In genomic region chr11:62366879-62367278, GRCm38 (mm10) we compare ENCODE assay signal across 17 mouse cellular contexts.
"Had no signal": no experiment of that assay in that cellular context is flagged by ENCODE, and none has a peak within 500 bp of the region (broad histone marks: within the 10 kb centered on the region; RNA-seq: fewer than 3 reads in every experiment).

No protein-coding gene starts in this region.

- H3K27ac ChIP-seq: midbrain, embryonic 10.5 days; midbrain, embryonic 12.5 days; neural tube, embryonic 13.5 days; neural tube, embryonic 15.5 days had no signal

- H3K9me3 ChIP-seq: midbrain, embryonic 10.5 days; midbrain, embryonic 12.5 days; neural tube, embryonic 13.5 days; neural tube, embryonic 15.5 days had no signal

- H3K9ac ChIP-seq: lung, embryonic 14.5 days; midbrain, embryonic 12.5 days; neural tube, embryonic 13.5 days; neural tube, embryonic 15.5 days had no signal

- DNase-seq: lung, embryonic 14.5 days; lung, postnatal 10 days; lung, postnatal 4 days; midbrain, embryonic 14.5 days; retina, postnatal 1 day; right cerebral cortex, adult 18-20 months; right cerebral cortex, postnatal 25 days; right cerebral cortex, postnatal 4 days; spleen, adult 18-20 months; thymus, adult 18-20 months; thymus, postnatal 14 days; thymus, postnatal 36 days had no signal

- H3K4me1 ChIP-seq: midbrain, embryonic 10.5 days; midbrain, embryonic 12.5 days; neural tube, embryonic 13.5 days; neural tube, embryonic 15.5 days had no signal

- H3K4me3 ChIP-seq: midbrain, embryonic 10.5 days; midbrain, embryonic 12.5 days; myocyte; neural tube, embryonic 13.5 days; neural tube, embryonic 15.5 days had no signal
